Mouse (Mus musculus) A20 (cell line): ENCODE data around the gene Zfp169.
"Not testable (repeated sequence)": the region's sequence is repeated elsewhere in the genome, so short reads cannot be mapped to it uniquely, and the experiment has no call there.

Experiments
- DNase-seq: peaks from one replicate; pipeline ENCODE4 v3.0.0-alpha.2; 2011; ENCODE audit warnings: low read depth, low spot score

Gene Zfp169

DNA sequence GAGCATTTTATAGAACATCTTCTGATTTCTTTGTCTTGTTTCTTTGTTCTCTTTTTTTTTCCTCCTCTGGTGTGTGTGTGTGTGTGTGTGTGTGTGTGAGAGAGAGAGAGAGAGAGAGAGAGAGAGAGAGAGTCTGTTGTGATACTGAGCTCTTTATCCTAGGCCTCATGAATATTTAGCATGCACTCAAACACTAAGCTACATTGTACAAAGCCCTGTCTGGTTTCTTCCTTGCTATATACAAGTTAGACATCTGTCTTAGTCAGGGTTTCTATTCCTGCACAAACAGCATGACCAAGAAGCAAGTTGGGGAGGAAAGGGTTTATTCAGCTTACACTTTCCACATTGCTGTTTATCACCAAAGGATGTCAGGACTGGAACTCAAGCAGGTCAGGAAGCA is 5.9 kb upstream of the Zfp169 start:
- not testable (repeated sequence) for DNase-seq

DNA sequence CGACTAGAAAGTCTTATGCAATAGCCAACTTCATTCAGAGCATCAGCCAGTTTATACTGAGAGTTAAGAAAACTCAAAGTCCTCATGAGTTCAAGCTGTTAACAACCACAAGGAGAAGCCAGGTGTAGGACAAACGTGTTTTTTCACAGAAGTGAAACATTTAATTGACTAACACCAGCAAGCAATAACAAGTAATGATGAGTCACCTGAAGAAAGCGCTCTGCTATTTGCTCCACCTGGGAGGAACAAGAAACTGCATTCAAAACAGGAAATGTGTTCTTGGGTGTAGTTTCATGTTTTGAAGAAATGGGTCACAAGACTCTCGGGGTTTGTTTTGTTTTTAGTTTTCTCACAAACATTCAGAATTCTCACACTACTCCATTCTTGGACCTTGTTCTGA is 2.6 kb upstream of the Zfp169 start:
- peak; percentile 82 for DNase-seq

DNA sequence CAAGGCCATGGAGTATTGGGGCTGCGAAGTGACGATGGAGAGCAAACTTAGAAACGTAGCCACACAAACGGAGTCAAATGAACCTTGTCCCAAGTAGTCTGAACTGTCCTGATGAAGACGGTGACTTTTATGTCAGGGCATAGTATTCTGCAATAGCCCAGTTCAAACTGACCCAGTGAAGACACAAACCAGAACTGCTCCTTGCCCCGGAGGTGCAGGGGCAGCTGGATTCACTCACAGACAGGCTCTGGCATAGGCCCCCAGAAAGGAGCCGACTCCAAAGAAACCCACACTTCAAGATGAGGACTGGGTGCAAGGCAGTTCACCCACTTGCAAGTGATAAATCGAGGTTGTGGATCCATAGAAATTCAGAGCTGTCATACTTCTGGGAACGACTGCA is 4.6 kb downstream of the Zfp169 start:
- no peak for DNase-seq

GRCm38 (mm10) chr13:48502422-48502821 is 10.8 kb downstream of the Zfp169 start:
- no peak for DNase-seq

GRCm38 (mm10) chr13:48498676-48499075 is 14.6 kb downstream of the Zfp169 start:
- no peak for DNase-seq

DNA sequence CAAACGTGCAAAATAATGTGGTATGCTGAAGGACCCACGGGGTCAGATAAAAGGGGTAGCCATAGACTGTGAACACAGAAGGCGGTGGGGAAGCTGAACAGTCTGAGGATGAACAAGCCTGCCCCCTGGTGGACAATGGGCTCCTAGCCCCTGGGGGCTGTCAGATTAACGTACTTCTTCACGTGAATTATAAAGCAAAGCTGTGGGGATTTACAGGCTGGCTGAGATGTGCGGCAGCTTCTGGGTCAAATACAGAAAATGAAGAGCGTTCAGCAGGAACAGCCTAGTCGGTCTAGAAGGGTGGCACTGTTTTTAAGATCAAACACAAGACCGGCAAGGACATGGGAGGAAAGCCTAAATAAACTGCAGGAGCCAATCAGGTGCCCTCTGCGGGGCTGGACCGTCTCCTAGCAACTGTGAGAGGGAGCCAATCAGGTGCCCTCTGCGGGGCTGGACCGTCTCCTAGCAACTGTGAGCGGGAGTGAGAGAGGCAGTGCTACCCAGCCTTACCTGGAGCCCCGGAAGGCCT is 15.5 kb downstream of the Zfp169 start:
- peak; percentile 44 for DNase-seq

DNA sequence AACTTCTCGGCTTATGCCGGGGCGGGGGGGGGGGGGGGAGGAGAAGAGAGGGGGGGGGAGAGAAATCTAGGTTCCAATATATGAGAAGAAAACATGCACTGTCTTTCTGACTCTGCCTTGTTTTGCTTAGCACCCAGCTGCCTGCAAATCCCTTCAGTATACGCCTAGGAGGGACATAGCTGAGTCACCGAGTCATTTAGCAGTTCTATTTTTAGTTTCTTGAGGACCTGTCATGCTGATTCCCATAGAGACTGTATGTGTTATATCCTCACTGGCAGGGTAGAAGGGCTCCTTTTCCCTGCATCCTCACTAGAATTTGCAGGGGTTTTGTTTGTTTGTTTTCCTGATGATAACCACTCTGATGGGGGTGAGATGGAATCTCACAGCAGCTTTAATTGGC is 20.1 kb downstream of the Zfp169 start:
- DNase-seq, result no peak

DNA sequence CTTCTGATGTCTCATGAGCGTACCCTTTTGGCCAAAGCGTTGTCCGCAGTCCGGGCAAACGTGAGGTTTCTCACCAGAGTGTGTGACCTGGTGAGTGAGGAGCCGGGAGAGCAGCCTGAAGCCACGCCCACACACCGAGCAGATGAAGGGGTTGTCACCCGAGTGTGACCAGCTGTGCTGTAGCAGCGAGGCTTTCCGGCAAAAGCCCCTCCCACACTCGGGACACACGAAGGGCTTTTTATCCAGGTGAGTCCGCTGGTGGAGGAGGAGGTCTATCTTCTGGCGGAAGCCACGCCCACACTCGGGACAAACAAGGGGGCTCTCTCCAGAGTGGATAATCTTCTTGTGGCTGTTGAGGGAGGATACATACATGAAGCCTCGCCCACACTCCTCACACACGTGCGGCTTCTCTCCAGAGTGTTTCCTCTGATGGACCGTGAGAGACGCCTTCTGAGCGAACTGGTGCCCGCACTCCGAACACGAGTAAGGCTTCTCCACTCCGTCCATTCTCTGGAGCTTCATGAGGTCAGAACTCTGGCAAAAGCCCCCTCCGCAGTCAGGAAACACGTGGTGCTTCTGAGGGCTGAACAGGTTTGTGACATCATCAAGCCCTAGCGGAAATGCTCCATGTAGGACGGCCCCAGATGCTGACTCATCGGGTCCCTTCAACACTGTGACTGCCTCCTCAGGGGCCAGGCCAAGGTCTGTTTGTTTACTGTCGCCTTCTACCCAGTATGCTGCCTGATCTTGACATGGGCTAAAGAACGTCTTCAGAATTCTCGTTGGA is 22.7 kb downstream of the Zfp169 start:
- DNase-seq, result no peak

DNA sequence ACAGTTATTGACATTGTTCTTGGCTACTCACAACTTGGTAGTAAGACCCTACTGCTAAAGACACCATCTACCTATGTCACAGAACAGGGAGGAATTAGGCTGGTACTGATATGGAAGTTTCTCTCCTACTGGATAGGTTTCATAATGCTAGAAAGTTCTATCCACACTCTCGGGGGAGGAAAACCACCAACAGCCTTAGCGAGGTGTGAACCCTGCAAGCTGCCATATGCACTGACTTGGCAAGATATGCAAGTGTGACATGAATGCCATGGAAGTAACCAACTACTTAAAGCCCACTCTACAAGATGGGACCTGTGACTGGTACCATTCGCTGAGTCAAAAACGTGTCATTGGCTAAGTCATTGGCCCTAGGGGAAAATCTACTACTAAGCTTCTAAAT is 29.6 kb downstream of the Zfp169 start:
- no peak for DNase-seq

GRCm38 (mm10) chr13:48468656-48469180 is 44.5 kb downstream of the Zfp169 start:
- no peak for DNase-seq

DNA sequence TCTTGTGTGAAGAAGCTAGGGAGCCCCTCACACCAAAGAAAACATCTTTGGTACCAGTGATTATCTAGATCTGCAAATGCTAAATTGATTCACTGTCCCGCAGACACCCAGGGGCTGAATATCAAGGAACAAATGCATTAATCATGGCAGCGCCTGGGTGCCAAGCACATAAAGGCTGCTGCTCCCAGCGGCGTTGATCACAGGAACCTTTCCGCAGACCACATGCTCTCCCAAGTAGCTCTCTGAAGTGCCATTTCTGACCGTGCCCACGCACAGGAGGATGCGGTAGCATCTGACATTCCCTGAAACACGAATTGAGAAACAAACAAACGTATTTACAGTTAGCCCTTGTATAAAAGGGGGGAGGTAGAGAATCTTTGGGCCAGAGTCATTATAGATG is 47.1 kb downstream of the Zfp169 start:
- DNase-seq, result no peak

DNA sequence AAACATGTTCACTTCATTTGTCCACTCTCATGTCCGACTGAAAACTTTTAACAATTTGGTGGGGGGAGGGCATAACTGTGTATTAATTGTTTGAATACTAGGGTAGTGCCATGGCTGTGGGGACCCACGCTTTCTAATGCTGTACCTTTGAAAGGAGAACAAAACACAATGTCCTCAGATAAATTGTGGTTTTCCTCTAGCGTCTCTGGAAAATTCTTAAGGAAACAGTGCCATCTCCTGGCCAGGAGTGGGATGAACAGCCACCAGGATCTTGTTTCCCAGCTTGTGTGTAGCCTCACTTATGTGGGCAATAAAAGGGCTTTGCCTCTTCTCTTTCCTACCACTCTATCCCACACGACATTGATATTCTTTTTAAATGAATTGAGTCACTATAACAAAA is 49.1 kb downstream of the Zfp169 start:
- peak; percentile 59 for DNase-seq

DNA sequence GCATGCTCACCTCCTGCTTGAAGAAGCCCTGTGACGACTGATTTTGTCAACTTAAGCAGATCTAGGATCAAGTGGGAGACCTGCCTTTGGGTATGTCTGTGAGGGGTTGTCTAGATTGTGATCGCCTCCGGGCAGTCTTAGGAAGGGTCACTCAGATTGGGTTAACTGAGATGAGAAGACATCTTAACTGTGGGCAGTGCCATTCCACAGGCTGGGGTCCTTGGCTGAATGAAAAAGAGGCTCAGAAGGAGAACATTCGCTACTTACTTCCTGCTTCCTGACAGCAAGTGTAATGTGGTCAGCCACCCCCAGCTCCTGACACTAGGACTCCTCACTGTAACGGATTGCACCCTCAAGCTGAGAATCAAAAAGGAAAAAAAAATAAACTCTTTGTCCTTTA is 54.0 kb downstream of the Zfp169 start:
- no peak for DNase-seq

- no peak for DNase-seq
Measured at GRCm38 (mm10) chr13:48448119-48448518, 65.1 kb downstream of the Zfp169 start.

GRCm38 (mm10) chr13:48443996-48444395 is 69.3 kb downstream of the Zfp169 start:
- no peak for DNase-seq

DNA sequence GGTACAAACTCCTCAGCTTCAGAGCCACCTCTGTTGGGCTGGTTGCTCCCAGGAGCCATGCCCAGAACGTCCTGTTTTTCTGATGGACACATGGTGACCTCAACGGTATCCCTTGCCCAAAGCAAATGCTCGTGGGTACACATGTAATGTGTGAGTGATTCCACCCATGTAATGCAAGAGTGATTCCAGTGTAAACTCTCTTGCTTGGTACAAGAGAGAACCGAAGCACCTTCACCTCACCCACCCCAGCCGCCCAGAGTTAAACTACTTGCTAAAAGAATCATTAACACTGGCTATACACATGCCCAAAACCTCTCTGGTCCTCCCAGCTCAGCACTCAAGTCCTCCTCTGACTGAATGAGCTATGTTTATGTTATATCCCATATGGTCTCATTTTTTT is 74.9 kb downstream of the Zfp169 start:
- DNase-seq, result no peak
